ENCODE assay signal across 26 mouse cellular contexts in genomic region chr3:131654366-131654765, GRCm38 (mm10).
DNase-seq lines count a peak whose midpoint lies in the region; ATAC-seq and TF ChIP-seq lines count a peak whose summit lies in the region.
"Had no signal": no experiment of that assay in that cellular context is flagged by ENCODE, and none has a peak within 500 bp of the region (broad histone marks: within the 10 kb centered on the region; RNA-seq: fewer than 3 reads in every experiment).

No protein-coding gene starts in this region.

- H3K4me3 ChIP-seq in forebrain, postnatal 0 days (ENCODE audit: low read depth, low read length) = no peak overlapping the region
- no peak overlapping the region for H3K4me3 ChIP-seq in forebrain, embryonic 11.5 days (ENCODE audit: low read depth, low read length)
- H3K4me3 ChIP-seq: embryonic facial prominence, embryonic 15.5 days; forebrain, embryonic 10.5 days; heart, embryonic 15.5 days; hindbrain, embryonic 13.5 days; left cerebral cortex, adult 2 months; limb, embryonic 10.5 days; stomach, embryonic 15.5 days had no signal

- no peak for TF ChIP-seq CTCF in forebrain, postnatal 0 days (IDR thresholded peaks at IDR 0.05; ENCODE audit: low read depth)

- no peak overlapping the region for H3K27ac ChIP-seq in forebrain, postnatal 0 days (ENCODE audit: low read depth, low read length)
- no peak overlapping the region for H3K27ac ChIP-seq in forebrain, embryonic 11.5 days (ENCODE audit: low read depth, low read length)
- H3K27ac ChIP-seq: embryonic facial prominence, embryonic 15.5 days; forebrain, embryonic 10.5 days; heart, embryonic 15.5 days; hindbrain, embryonic 13.5 days; kidney, postnatal 0 days; left cerebral cortex, adult 2 months; limb, embryonic 10.5 days; macrophage; stomach, embryonic 15.5 days had no signal

- H3K36me3 ChIP-seq in forebrain, postnatal 0 days (ENCODE audit: insufficient read depth) = no peaks in the 10 kb centered on the region
- H3K36me3 ChIP-seq in forebrain, embryonic 11.5 days (ENCODE audit: control insufficient read depth, insufficient read depth, low read length) = no peaks in the 10 kb centered on the region
- H3K36me3 ChIP-seq: embryonic facial prominence, embryonic 15.5 days; forebrain, embryonic 10.5 days; heart, embryonic 15.5 days; hindbrain, embryonic 13.5 days; limb, embryonic 10.5 days; stomach, embryonic 15.5 days had no signal

- no peaks in the 10 kb centered on the region for H3K27me3 ChIP-seq in forebrain, postnatal 0 days (ENCODE audit: insufficient read depth, low read length)
- H3K27me3 ChIP-seq in forebrain, embryonic 11.5 days (ENCODE audit: control insufficient read depth, insufficient read depth, low read length) = no peaks in the 10 kb centered on the region
- H3K27me3 ChIP-seq: embryonic facial prominence, embryonic 15.5 days; heart, embryonic 15.5 days; hindbrain, embryonic 13.5 days; stomach, embryonic 15.5 days had no signal

- 0 out of 2 replicates have a peak, but pooled peaks have one; percentile 25 for ATAC-seq in forebrain, postnatal 0 days
- no peak for ATAC-seq in forebrain, embryonic 11.5 days (replicated peaks; ENCODE audit: low FRiP score)
- ATAC-seq: CD4-positive, CD25-positive, alpha-beta regulatory T cell, adult 4 months; lung, postnatal 0 days; midbrain, embryonic 16.5 days had no signal

- H3K4me1 ChIP-seq in forebrain, postnatal 0 days (ENCODE audit: insufficient read depth) = no peaks in the 10 kb centered on the region
- H3K4me1 ChIP-seq in forebrain, embryonic 11.5 days (replicated peaks; ENCODE audit: control insufficient read depth, insufficient read depth, low read length) = no peaks in the 10 kb centered on the region
- H3K4me1 ChIP-seq: embryonic facial prominence, embryonic 15.5 days; forebrain, embryonic 10.5 days; hindbrain, embryonic 13.5 days; limb, embryonic 10.5 days; stomach, embryonic 15.5 days had no signal

- no peak overlapping the region for H3K9ac ChIP-seq in forebrain, postnatal 0 days
- H3K9ac ChIP-seq in forebrain, embryonic 11.5 days (ENCODE audit: low read length) = no peak overlapping the region
- H3K9ac ChIP-seq: embryonic facial prominence, embryonic 15.5 days; heart, embryonic 15.5 days; hindbrain, embryonic 13.5 days; stomach, embryonic 15.5 days had no signal

- WGBS in forebrain, postnatal 0 days = 73% methylated on average over 3 of the region's 3 CpGs
- 91% methylated on average over 3 of the region's 3 CpGs for WGBS in forebrain, embryonic 11.5 days

- DNase-seq in forebrain, postnatal 0 days = no peak
- DNase-seq in forebrain, embryonic 11.5 days (ENCODE audit: low spot score) = no peak
- DNase-seq in ovary, adult 18-20 months (ENCODE audit: low spot score) = peak; percentile 41
- DNase-seq in ovary, postnatal 10 days (ENCODE audit: low spot score) = no peak
- peak; percentile 75 for DNase-seq in adrenal gland, postnatal 14 days
- no peak for DNase-seq in testis, postnatal 14 days (ENCODE audit: low spot score)
- DNase-seq in right cerebral cortex, postnatal 36 days (ENCODE audit: low spot score in 2 of 2) = no peak
- DNase-seq: cerebellum, adult 8-10 months; gastrocnemius, postnatal 25 days; heart, postnatal 36 days; kidney, adult 2 months; liver; thymus, adult 18-20 months; thymus, postnatal 4 days had no signal

- H3K9me3 ChIP-seq in forebrain, postnatal 0 days (ENCODE audit: low read length) = no peaks in the 10 kb centered on the region
- no peaks in the 10 kb centered on the region for H3K9me3 ChIP-seq in forebrain, embryonic 11.5 days (ENCODE audit: control insufficient read depth, low read length)
- H3K9me3 ChIP-seq: embryonic facial prominence, embryonic 15.5 days; forebrain, embryonic 10.5 days; heart, embryonic 15.5 days; hindbrain, embryonic 13.5 days; limb, embryonic 10.5 days; stomach, embryonic 15.5 days had no signal

- no peak overlapping the region for H3K4me2 ChIP-seq in forebrain, postnatal 0 days (ENCODE audit: low read depth)
- H3K4me2 ChIP-seq in forebrain, embryonic 11.5 days (ENCODE audit: low read depth, low read length, severe bottlenecking) = no peak overlapping the region
- H3K4me2 ChIP-seq: embryonic facial prominence, embryonic 15.5 days; heart, embryonic 15.5 days; hindbrain, embryonic 13.5 days; stomach, embryonic 15.5 days had no signal

Comparison
In these comparisons a context has a peak if more than half of its experiments do, and no peak if none do; other contexts are left out.
1. DNase-seq: peak in ovary, adult 18-20 months (single experiment) and adrenal gland, postnatal 14 days (single experiment); none in forebrain, postnatal 0 days (single experiment), forebrain, embryonic 11.5 days (single experiment), ovary, postnatal 10 days (single experiment), testis, postnatal 14 days (single experiment) and right cerebral cortex, postnatal 36 days (0 of 2).